Mouse (Mus musculus) embryonic fibroblast, embryonic 13.5 days (primary cell): ENCODE results near the gene Bnc2.

Source experiments
- CTCF ChIP-seq: IDR thresholded peaks from 2 replicates; pipeline ENCODE4 v1.5.1; 2011; ENCODE audit warnings: mild to moderate bottlenecking, control low read depth, low read length, moderate library complexity, borderline replicate concordance; ENCODE audit not compliant: insufficient read depth
- POLR2A ChIP-seq: IDR thresholded peaks from 2 replicates; pipeline ENCODE4 v1.6.1; 2011; ENCODE audit warnings: low read depth, mild to moderate bottlenecking, control low read depth, low read length, moderate library complexity

- TF ChIP-seq POLR2A (no peak), CTCF (no peak)
Measured at GRCm38 (mm10) chr4:84308226-84308862, 366.7 kb downstream of the Bnc2 start.
